Mouse (Mus musculus) megakaryocyte progenitor cell, adult 5-6 weeks (primary cell): Measurements from ENCODE around the gene Gm20388. TPM values are rescaled to one million over a fixed set of nuclear protein-coding genes. Genes with fewer than 3 reads are reported as not detected.

Source experiments
- ATAC-seq: replicated peaks from 2 replicates; pipeline ENCODE4 v1.8.0; 2016; ENCODE audit warnings: mild to moderate bottlenecking, moderate TSS enrichment, inconsistent platforms; ENCODE audit not compliant: poor library complexity
- total RNA-seq, 2 experiments: library from RNA; stranded (forward) in 1 of 2; stranded (reverse) in 1 of 2; fragments of 157-497, 149-512 nt in 1 of 2; fragments of 200-1000 nt in 1 of 2; gene quantifications; 2 replicates each; pipeline versions ENCODE4 v1.2.3 to v1.2.4; 2015 to 2017

Gene Gm20388
- total RNA-seq, 2 experiments from 2014 or later, result 18.6 TPM; not detected in 1

DNA sequence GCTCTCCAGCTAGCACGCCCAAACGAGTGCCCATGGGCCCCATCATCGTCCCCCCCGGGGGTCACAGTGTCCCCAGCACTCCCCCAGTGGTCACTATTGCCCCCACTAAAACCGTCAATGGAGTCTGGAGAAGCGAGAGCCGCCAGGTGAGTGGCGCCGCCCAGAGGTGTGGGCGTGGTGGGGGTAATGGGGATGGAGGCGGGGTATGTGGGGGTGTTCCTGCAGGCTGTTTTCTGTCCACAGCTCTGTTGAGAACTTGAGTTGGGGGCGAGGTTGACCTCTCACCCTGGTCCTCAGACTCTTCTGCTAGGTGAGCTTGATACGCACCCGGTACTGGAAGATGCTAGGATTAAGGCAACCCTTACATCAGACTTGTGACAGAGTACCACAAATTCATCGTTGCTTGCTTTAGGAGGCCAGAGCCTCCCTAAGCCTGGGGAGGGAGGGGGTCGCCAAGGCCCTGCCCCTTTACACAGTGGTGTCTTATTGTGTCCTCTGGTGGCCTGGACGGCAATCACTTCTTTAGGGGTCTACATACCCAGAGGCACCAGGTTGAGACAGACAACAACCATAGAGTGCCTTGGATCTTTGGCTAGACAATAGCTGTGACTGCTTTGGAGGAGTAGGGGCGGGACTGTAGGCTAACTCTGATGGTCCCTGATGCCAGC, 652.2 kb downstream of the Gm20388 start:
- no peak for ATAC-seq

- no peak; the same call in 1 of the 2 replicates for ATAC-seq
Observed at GRCm38 (mm10) chr8:120563348-120563724, 652.7 kb downstream of the Gm20388 start.

DNA sequence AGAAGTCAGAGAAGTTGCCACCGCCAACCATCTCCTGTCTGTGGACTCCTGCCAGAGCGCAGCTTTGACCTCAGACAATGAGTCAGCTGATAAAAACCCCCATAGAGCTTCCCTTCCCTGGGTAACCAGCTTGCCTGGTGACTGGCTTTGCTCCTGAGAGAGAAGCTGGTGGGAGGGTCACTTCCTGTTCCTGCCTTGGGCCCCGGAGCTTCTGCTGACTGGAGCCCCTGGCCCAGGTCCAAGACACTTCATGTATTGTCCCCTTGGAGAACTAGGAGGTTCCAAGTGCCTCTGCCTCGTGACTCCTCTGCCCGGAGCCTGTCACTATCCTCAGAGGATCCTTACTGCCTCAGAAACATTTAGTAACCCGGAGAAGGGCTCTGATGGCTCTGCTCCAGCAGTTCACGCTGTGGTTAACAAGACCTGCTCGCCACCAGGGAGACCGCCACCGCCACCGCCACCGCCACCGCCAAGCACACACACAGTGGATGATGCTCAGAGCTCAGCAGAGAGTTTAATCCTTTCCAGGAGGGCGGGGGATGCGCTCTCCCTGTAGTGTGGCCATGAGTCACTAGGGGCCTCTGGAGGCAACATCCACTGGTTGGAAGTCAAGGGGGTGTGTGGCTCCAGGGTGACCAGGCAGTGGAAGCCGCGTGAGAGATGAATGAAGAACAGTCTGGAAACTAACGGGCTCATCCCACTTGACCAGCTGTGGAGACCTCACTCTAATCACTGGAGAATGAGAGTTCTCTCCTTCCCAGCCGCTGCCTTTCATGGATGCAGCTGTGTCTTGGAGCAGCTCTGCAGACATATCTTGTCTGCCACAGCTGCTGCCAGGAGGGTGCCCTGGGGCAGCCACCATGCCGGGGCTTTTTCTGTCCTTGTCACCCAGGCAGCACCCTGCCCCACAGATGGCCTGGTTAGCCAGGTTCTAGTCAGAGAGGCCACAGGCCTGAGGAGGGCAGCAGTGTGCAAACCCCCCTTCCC, 653.5 kb downstream of the Gm20388 start:
- ATAC-seq, result peak; percentile 78

DNA sequence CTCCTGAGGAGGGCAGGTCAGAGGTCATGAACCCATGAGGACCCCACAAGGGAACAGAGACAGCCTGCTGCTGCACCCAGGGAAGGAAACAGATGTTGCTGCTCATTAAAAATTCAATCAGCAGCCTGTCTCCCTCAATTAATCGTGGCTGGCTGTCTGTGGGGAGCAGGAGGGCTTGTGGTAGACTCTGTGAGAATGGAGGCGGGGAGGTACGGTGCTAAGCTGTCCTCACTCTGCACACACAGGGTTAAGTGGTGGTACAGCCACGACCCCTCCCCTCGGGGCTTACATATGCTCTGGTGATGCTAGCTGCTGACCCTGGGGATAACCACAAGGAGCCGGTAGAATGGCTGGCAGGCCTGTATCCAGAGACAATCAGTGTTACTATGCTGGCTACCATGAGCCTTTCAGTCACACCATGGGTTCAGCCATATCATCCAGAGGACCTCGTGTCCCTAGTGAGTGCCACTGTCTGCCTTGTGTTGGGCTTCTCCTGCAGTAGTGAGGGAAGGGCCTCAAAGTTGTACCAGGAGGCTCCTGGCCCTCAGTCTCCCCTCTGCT, 654.6 kb downstream of the Gm20388 start:
- ATAC-seq, result no peak

DNA sequence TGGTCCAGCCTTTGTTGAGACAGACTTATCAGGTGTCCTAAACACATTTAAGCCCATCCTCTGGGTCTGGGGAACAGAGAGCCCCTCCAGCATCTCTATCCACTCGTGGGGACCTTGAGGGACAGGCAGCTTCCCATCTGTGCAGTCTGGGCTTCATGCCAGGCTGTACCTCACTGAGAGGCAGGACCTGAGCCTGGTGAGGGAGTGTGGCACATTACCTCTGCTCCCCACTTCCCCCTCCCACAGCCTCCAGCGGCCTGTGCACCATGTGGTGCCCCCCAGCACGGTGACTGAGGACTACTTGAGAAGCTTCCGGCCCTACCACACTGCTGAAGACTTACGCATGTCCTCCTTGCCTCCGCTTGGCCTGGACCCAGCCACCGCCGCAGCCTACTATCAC, 656.0 kb downstream of the Gm20388 start:
- no peak for ATAC-seq

DNA sequence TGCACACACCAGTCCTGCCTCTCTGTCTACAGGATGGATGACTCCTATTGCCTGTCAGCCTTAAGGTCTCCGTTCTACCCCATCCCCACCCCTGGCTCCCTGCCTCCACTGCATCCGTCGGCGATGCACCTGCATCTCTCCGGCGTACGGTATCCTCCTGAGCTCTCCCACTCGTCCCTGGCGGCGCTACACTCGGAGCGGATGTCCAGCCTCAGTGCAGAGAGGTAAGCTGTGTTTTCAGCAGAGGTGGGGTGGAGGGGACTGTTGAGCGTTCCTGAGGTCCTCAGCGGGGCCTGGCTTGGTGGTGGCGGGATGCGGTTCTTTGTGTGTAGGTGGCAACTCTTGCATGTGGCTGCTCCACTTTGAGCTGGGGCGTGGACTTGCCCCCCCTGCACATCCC, 657.1 kb downstream of the Gm20388 start:
- ATAC-seq, result no peak

GRCm38 (mm10) chr8:120568164-120568798, 657.6 kb downstream of the Gm20388 start:
- ATAC-seq, result no peak

DNA sequence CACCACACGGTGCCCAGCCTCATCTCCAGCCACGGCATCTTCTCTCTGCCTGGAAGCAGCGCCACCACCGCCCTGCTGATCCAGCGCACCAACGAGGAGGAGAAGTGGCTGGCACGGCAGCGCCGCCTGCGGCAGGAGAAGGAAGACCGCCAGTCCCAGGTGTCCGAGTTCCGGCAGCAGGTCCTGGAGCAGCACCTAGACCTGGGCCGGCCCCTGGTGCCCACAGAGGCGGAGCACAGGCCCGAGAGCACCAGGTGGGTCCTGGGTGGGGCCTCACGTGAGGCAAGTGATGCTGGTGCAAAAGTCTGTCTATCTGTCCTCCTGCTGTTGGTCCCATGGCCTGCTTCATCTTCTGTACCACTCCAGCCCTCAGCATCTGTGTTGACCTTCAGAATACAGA, 658.5 kb downstream of the Gm20388 start:
- no peak for ATAC-seq

DNA sequence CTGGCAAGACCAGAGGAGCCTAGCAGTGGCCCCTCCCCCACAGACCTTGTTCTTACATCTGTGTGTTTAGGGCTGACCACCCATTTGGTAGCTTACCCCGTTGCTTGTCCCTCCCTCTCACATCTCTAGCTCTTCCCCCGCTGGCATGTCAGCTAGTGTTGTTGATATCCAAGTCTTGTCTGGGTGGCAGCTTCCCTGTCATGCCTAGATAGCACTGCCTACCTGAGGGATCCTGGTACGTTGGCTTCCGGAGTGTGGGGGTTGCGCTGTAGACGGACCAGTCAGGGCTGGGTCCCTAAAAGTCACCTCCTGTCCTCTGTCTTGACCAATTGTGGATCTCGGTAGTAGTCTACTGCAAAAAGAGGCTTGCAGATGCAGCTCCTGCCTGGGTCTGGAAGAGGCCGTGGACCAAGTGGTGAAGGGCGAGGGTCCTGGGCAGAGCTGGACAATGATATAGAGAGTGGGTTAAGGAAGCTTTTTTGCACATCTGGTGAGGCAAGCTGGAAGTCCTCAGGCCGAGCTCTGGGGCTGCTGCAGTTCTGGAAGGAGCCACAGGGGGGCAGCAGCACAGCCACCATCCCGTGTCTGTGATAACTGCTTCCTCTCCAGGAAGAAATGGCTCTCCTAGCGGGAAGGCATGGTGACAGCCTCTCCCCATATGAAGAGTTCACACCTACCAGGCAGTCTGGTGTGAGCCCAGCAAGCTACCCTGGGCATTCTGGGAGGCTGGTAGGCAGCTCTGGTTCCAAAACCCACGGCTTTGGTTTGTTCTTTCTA, 659.5 kb downstream of the Gm20388 start:
- peak; percentile 65 for ATAC-seq

DNA sequence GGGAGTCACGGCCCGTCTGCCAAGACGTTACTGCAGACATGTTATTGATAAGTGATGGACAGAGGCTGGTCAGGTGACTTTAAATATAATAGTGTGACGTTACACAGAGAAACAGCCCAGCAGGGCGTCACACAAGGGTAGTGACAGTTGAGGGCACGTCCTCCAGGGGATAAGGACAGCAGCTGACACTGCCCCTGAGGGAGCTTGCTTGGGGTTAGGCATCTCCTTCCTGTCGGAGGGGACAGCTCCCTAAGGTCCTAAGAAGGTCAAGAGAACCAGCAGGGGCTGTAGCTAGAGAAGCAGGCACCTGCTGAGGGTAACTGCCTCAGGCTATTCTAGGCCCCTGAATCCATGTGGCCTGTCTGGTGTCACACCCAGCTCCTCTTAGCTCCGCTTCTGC, 660.9 kb downstream of the Gm20388 start:
- no peak for ATAC-seq

GRCm38 (mm10) chr8:120572534-120572933, 661.9 kb downstream of the Gm20388 start:
- peak; percentile 50 for ATAC-seq

- ATAC-seq, result no peak
Observed at GRCm38 (mm10) chr8:120573866-120574265, 663.2 kb downstream of the Gm20388 start.

DNA sequence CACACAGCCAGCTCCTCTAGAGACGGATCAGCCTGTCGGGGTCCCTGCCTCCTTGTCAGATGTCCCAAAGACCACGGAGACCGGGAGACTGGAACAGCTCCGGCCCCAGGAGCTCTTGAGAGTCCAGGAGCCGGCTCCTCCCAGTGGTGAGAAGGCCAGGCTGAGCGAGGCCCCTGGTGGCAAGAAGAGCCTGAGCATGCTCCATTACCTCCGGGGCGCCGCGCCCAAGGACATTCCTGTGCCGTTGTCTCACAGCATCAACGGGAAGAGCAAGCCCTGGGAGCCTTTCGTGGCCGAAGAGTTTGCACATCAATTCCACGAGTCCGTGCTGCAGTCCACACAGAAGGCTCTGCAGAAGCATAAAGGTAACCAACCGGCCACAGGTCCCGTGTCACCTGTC, 664.3 kb downstream of the Gm20388 start:
- ATAC-seq, result no peak

GRCm38 (mm10) chr8:120575801-120576200, 665.2 kb downstream of the Gm20388 start:
- ATAC-seq, result no peak

DNA sequence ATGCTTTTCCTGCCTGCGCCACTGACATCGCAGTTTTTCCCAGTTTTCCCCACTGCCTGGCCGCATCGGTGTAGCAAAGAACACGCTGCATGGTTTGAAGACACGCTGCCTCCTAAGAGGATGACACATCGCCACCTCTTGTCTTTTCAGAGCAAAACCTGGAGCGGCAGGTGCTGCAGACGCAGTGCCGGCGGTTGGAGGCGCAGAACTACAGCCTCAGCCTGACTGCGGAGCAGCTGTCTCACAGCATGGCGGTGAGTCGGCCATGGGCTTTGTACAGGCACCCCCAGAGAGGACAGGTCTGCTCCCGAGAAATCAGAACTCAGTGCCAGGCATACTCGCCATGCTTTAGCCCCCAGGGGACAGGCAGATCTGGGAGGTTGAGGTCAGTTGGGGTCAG, 667.2 kb downstream of the Gm20388 start:
- ATAC-seq, result no peak

GRCm38 (mm10) chr8:120580336-120581000, 669.8 kb downstream of the Gm20388 start:
- ATAC-seq, result no peak; the same call in 1 of the 2 replicates

DNA sequence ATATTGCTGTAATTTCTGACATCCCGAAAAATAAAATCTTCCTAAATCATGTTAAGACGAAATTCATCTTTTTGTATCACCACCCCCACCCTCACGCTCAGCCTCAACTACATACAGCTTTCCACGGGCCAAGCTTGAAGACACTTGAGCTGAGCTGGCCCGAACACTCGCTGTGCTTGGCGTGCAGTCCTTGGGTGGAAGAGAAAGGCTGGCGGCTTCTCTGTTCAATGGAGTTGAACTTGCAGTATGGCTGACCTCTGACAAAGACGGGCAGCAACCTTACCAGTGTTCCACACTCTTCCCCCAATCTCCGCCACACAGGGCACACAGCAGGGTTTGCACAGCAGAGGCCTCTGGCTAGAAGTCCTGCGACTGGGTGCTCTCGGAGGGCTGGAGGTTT, 670.7 kb downstream of the Gm20388 start:
- no peak for ATAC-seq

GRCm38 (mm10) chr8:120581811-120582210, 671.2 kb downstream of the Gm20388 start:
- no peak for ATAC-seq

DNA sequence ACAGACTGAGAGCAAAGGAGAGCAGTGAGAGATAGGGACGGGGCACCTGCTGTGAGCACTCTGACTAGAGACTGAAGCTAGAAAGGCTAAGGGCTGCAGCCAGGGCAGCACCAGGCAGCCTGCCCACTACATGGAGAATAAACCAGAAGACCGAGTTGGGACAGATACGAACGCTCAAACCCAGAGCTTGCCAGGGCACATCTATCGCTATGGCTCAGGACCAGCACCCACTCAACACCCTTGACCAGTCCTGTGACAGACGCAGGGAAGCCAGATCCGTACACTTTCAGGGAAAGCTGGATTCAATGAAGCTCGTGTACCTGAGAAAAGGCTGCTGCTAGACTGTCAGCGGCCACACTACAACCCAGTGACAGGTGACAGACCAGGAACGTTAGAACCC, 674.9 kb downstream of the Gm20388 start:
- ATAC-seq, result no peak
